Mouse (Mus musculus) kidney, postnatal 0 days (tissue): ENCODE measurements around the gene Agpat4. TPM values are rescaled to one million over a fixed set of nuclear protein-coding genes. Genes with fewer than 3 reads are reported as not detected.

Experiments used
- ATAC-seq: fragments of 200-750 bp; cut with Nextera tagmentation; replicated peaks from 2 replicates; pipeline ENCODE4 v1.8.0; 2017; ENCODE audit warnings: low read depth, moderate number of reproducible peaks, moderate TSS enrichment, moderate library complexity; ENCODE audit not compliant: low FRiP score
- DNase-seq: peaks from one replicate; pipeline ENCODE4 v3.0.0-alpha.2; 2016; ENCODE audit warnings: low spot score
- H3K27ac ChIP-seq: fragments of 300-500 bp; sonication (generic); 2 replicates; pipeline ENCODE4 v1.5.1; 2014; ENCODE audit warnings: mild to moderate bottlenecking
- H3K27me3 ChIP-seq: fragments of 300-500 bp; sonication (generic); 2 replicates; pipeline ENCODE4 v1.6.1; 2014; ENCODE audit warnings: low read length, mixed read lengths; ENCODE audit not compliant: insufficient read depth
- H3K36me3 ChIP-seq: fragments of 300-500 bp; sonication (generic); 2 replicates; pipeline ENCODE4 v1.6.1; 2014; ENCODE audit warnings: low read length, mixed read lengths; ENCODE audit not compliant: insufficient read depth
- H3K4me1 ChIP-seq: fragments of 300-500 bp; sonication (generic); replicated peaks from 2 replicates; pipeline ENCODE4 v1.6.1; 2014; ENCODE audit warnings: antibody characterized with exemption, low read length, mixed read lengths; ENCODE audit not compliant: insufficient read depth
- H3K4me2 ChIP-seq: fragments of 300-500 bp; sonication (generic); 2 replicates; pipeline ENCODE4 v1.6.1; 2014; ENCODE audit warnings: mild to moderate bottlenecking, low read length, moderate library complexity, mixed read lengths
- H3K4me3 ChIP-seq: fragments of 300-500 bp; sonication (generic); replicated peaks from 2 replicates; pipeline ENCODE4 v1.5.1; 2014; ENCODE audit warnings: low read depth, low read length
- H3K9ac ChIP-seq: fragments of 300-500 bp; sonication (generic); 2 replicates; pipeline ENCODE4 v1.6.1; 2014; ENCODE audit warnings: low read depth, low read length
- H3K9me3 ChIP-seq: fragments of 300-500 bp; sonication (generic); replicated peaks from 2 replicates; pipeline ENCODE4 v1.6.1; 2016; ENCODE audit warnings: low read length, inconsistent platforms, mixed read lengths
- CTCF ChIP-seq: IDR thresholded peaks from 2 replicates; pipeline ENCODE4 v1.5.1; 2016; ENCODE audit warnings: antibody characterized with exemption, low read depth, mild to moderate bottlenecking, moderate library complexity
- WGBS: fragments of 180-500 bp; shearing (Covaris S2); extraction: QIAGEN DNeasy Blood & Tissue Kit; methylation state at CpG from one replicate; pipeline ENCODE4 v1.1.7; 2014; 5-methylcytosine and 5-hydroxymethylcytosine counted together
- polyA plus RNA-seq: library from polyadenylated mRNA; unstranded; fragments of >200 nt; fragmentation: Nextera tagmentation; extraction: Ambion mirVana; gene quantifications from 2 replicates; pipeline ENCODE4 v1.2.1, GENCODE M21; 2015

Agpat4 gene
- polyA plus RNA-seq, 1 experiment from 2014 or later: 15.5 TPM

DNA sequence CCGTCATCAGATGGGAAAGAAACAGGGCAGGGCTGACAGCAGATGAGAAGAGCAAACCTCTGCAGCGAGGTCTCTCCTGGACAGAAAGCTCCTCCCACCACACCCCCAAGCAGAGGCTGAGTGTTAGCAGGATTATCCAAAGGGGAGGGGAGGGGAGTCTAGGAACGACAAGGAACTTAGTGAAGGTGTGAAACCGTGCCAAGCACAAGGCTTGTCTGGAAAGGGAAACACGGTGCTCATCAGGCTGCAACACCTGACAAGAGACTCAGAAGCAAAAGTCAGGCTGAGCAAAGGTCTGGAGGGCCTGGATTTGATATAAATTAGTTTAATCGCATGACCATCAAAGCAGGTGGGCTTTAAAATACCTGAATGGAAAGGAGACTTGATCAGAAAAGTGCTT, 140.0 kb downstream of the Agpat4 start:
- H3K4me1 ChIP-seq: no peaks in the 10 kb centered on the region
- H3K9me3 ChIP-seq: no peaks in the 10 kb centered on the region
- ATAC-seq (no peak), DNase-seq (no peak)
- no peak for TF ChIP-seq CTCF
- no peak overlapping the region for H3K4me3 ChIP-seq
- WGBS: 60% methylated on average over 6 of the region's 6 CpGs
- peaks cover 63% of the 10 kb centered on the region for H3K36me3 ChIP-seq
- H3K27me3 ChIP-seq: no peaks in the 10 kb centered on the region
- no peak overlapping the region for H3K27ac ChIP-seq
- H3K9ac ChIP-seq: no peak overlapping the region
- H3K4me2 ChIP-seq: no peak overlapping the region

DNA sequence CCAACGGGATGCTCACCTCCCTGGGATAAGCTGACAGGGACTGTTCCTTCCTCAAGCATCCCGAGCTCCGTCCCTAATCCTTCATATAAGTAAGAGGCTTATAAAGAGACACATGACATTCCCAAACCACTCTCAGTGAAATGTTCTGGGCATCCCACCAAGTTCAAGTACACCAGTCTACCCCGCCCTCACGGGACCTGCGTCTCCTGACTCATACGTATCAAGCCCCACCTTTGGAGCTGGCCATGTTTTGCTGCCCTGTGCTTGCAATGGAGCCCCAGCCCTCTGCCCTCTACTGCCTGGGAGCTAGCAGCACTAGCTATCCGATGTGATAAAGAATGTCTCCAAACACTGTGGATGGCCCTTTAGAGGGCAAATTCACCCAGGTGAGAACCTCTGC, 141.5 kb downstream of the Agpat4 start:
- no peak for DNase-seq
- ATAC-seq: no peak

DNA sequence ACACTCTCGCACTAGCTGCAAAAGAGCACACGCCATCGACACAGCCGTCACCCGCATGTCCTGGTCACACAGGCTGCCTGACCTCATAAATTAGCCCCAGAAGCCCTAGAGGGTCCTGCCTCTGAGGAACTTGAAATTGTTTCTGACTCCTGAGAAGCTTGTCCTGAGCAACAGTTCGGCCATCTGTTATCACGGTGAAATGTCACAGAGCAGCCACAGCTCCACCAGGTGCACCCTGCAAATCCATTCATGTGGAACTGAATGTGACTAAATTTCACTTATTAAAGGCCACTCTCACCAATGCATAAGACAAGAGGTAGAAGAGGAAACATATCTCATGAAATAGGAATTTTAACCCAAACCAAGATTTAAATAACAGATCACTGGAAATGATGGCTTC, 142.9 kb downstream of the Agpat4 start:
- no peaks in the 10 kb centered on the region for H3K27me3 ChIP-seq
- ATAC-seq: no peak
- WGBS: 64% methylated on average over 7 of the region's 7 CpGs

More for the DNA sequence above, 141.5 kb downstream of the Agpat4 start:
- H3K36me3 ChIP-seq: peaks cover 49% of the 10 kb centered on the region
- no peak overlapping the region for H3K4me3 ChIP-seq
- H3K4me2 ChIP-seq: no peak overlapping the region
- no peak overlapping the region for H3K27ac ChIP-seq
- no peak for TF ChIP-seq CTCF
- no peaks in the 10 kb centered on the region for H3K9me3 ChIP-seq
- H3K9ac ChIP-seq: no peak overlapping the region
- no peaks in the 10 kb centered on the region for H3K27me3 ChIP-seq
- no peaks in the 10 kb centered on the region; the same call in 1 of the 2 replicates for H3K4me1 ChIP-seq
- 86% methylated on average over 8 of the region's 8 CpGs for WGBS

DNA sequence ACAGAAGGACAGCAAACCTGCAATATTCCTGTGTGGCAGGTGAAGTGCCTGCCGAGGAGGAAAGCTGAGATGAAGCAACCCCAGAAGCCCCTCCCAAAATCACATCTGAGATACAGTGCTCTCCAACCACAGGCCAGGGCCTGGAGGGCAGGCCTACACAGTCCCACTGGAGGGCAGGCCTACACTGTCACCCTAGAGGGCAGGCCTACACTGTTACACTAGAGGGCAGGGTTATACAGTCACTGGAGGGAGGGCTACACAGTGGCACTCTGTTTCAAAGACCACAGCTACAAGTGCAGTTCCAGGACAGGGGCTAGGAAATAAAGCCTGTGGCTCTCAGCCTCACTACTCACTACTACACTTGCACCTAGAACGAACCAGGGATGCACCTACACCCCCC, 143.4 kb downstream of the Agpat4 start:
- Histone ChIP-seq H3K4me3 (no peak overlapping the region), H3K9me3 (no peaks in the 10 kb centered on the region), H3K27ac (no peak overlapping the region), H3K27me3 (no peaks in the 10 kb centered on the region), H3K4me1 (peaks cover 4% of the 10 kb centered on the region; the same call in 1 of the 2 replicates), H3K4me2 (no peak overlapping the region), H3K36me3 (peaks cover 31% of the 10 kb centered on the region; the same call in 1 of the 2 replicates), H3K9ac (no peak overlapping the region)
- ATAC-seq: no peak
- WGBS: 69% methylated on average over 2 of the region's 2 CpGs
- DNase-seq: peak; percentile 49
- TF ChIP-seq CTCF: peak; percentile 62

More for the DNA sequence above, 142.9 kb downstream of the Agpat4 start:
- Histone ChIP-seq H3K4me2 (no peak overlapping the region), H3K27ac (no peak overlapping the region), H3K4me1 (peaks cover 3% of the 10 kb centered on the region; the same call in 1 of the 2 replicates), H3K9me3 (no peaks in the 10 kb centered on the region), H3K4me3 (no peak overlapping the region), H3K9ac (no peak overlapping the region), H3K36me3 (peaks cover 36% of the 10 kb centered on the region)
- no peak for DNase-seq
- TF ChIP-seq CTCF: no peak

DNA sequence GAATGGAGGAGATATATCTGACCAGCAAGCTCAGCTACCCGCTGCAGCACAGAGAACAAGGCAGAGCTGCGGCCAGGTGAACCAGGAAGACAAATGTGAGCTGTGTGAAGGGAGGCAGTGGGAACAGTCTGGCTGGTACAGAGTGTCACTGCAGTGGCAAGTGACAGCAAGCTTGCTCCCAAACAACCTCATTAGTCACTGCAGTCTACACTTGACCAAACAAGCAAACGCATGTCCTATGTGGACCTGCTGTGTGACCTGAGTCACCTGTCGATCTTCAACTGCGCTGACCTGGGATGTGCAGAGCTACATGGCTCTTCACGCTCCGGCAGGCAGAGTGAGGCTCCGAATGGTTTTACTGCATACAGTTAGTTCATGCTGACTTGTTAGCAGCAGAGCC, 144.3 kb downstream of the Agpat4 start:
- Histone ChIP-seq H3K27ac (0 out of 2 replicates have a peak overlapping the region, but pooled peaks have one; percentile 13), H3K4me1 (peaks cover 11% of the 10 kb centered on the region; the same call in 1 of the 2 replicates), H3K4me2 (no peak overlapping the region), H3K9ac (no peak overlapping the region), H3K27me3 (no peaks in the 10 kb centered on the region), H3K4me3 (no peak overlapping the region), H3K36me3 (peaks cover 23% of the 10 kb centered on the region; the same call in 1 of the 2 replicates), H3K9me3 (no peaks in the 10 kb centered on the region)
- no peak for ATAC-seq
- TF ChIP-seq CTCF: no peak
- no peak for DNase-seq
- 67% methylated on average over 8 of the region's 8 CpGs for WGBS

DNA sequence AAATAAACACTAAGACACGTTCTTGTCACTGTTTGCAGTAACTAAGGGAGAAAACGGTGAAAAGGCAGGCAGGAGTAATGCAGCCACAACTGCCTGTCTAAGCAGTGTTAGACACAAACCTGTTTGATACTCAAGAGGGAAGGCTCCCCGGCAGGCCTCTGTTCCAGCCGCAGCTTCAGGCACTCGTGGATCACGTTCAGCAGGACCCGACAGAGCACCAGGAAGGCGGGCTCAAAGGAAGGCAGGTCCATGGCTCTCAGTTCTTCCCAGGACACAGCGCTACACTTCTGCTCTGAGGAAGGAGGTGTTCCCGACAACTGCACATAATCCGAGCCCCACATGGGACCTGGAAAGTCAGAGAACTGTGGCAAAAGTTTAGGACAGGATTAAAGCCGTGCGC, 145.3 kb downstream of the Agpat4 start:
- peak; percentile 4 for DNase-seq
- Histone ChIP-seq H3K9me3 (no peaks in the 10 kb centered on the region), H3K4me1 (peaks cover 15% of the 10 kb centered on the region; the same call in 1 of the 2 replicates), H3K36me3 (peaks cover 21% of the 10 kb centered on the region; the same call in 1 of the 2 replicates), H3K4me3 (no peak overlapping the region), H3K4me2 (no peak overlapping the region), H3K27me3 (no peaks in the 10 kb centered on the region), H3K27ac (no peak overlapping the region), H3K9ac (no peak overlapping the region)
- ATAC-seq: no peak
- TF ChIP-seq CTCF: no peak
- 65% methylated on average over 13 of the region's 13 CpGs for WGBS

DNA sequence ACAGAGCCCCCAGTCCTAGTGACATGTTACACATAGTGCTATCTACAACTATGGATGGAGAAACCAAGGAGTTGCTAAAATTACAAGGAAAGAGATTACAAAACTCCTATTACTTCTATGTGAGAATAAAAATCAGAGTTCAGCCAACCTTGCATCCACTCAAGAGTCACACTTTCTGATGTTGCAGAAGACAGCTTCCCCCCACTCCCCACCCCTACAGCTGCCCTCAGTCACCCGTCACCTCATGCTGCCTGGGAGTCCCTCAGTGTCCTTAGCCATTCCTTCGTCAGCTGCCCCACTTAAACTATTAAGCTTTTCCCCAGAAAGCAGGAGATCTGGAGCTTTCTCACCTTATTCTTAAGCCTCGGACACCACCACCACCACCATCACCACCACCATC, 145.8 kb downstream of the Agpat4 start:
- Histone ChIP-seq H3K4me3 (no peak overlapping the region), H3K27ac (no peak overlapping the region), H3K4me2 (no peak overlapping the region), H3K27me3 (no peaks in the 10 kb centered on the region), H3K4me1 (peaks cover 18% of the 10 kb centered on the region; the same call in 1 of the 2 replicates), H3K9me3 (no peaks in the 10 kb centered on the region), H3K36me3 (peaks cover 21% of the 10 kb centered on the region; the same call in 1 of the 2 replicates), H3K9ac (no peak overlapping the region)
- TF ChIP-seq CTCF: no peak
- DNase-seq (no peak), ATAC-seq (no peak)
- 79% methylated on average over 3 of the region's 3 CpGs for WGBS
